Mouse (Mus musculus): ENCODE data around the gene Erp27. TPM values are rescaled to one million over a fixed set of nuclear protein-coding genes. Genes with fewer than 3 reads are reported as not detected.
A peak's percentile ranks its signal among the peaks of the same experiment; 100 is the strongest.

The Erp27 gene
- polyA plus RNA-seq, 1 experiment from 2014 or later, result 0.73 TPM

GRCm38 (mm10) chr6:136935233-136935632, 13.3 kb upstream of the Erp27 start:
- H3K4me3 ChIP-seq, result no peak overlapping the region
- no peaks in the 10 kb centered on the region for H3K36me3 ChIP-seq
- H3K9me3 ChIP-seq, result no peaks in the 10 kb centered on the region
- DNase-seq (ENCODE audit: low spot score), result no peak
- no peaks in the 10 kb centered on the region for H3K27me3 ChIP-seq (ENCODE audit: insufficient read depth, poor library complexity, severe bottlenecking)
- H3K27ac ChIP-seq, result no peak overlapping the region
- peaks cover 32% of the 10 kb centered on the region for H3K4me1 ChIP-seq
- 73% methylated on average over 3 of the region's 3 CpGs for WGBS

DNA sequence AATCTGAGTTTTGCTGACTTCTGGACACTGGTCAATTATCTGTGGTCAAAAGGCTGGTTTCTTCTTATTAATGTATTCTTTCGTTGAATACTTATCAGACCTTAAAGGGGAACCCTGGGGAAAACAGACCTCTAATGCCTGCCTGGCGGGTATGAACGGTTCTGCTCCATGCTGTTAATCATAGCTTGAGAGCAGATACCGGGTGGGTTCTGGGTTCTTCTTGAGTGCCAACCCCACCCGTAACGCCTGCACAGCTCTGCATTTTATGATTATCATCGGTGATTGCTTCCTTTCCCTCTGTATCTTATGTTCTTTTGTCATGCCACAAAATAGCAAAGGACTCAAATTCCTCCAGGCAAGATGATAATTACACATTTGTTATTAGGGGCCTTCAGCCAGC, 12.1 kb upstream of the Erp27 start:
- no peaks in the 10 kb centered on the region for H3K27me3 ChIP-seq (ENCODE audit: insufficient read depth, poor library complexity, severe bottlenecking)
- peaks cover 24% of the 10 kb centered on the region for H3K4me1 ChIP-seq
- H3K9me3 ChIP-seq, result no peaks in the 10 kb centered on the region
- no peak for DNase-seq (ENCODE audit: low spot score)
- WGBS, result 79% methylated on average over 7 of the region's 7 CpGs
- H3K36me3 ChIP-seq, result no peaks in the 10 kb centered on the region
- no peak overlapping the region for H3K27ac ChIP-seq
- no peak overlapping the region for H3K4me3 ChIP-seq

GRCm38 (mm10) chr6:136931246-136931645, 9.3 kb upstream of the Erp27 start:
- WGBS, result 78% methylated on average over 13 of the region's 13 CpGs
- Histone ChIP-seq H3K4me3 (no peak overlapping the region), H3K36me3 (no peaks in the 10 kb centered on the region; the same call in 1 of the 2 replicates), H3K27me3 (ENCODE audit: insufficient read depth, poor library complexity, severe bottlenecking) (no peaks in the 10 kb centered on the region), H3K4me1 (peaks cover 21% of the 10 kb centered on the region), H3K9me3 (no peaks in the 10 kb centered on the region), H3K27ac (peak overlapping the region; percentile 90)
- no peak for DNase-seq (ENCODE audit: low spot score)

GRCm38 (mm10) chr6:136930677-136931076, 8.7 kb upstream of the Erp27 start:
- peaks cover 3% of the 10 kb centered on the region; the same call in 1 of the 2 replicates for H3K36me3 ChIP-seq
- DNase-seq (ENCODE audit: low spot score), result peak; percentile 95
- no peaks in the 10 kb centered on the region for H3K27me3 ChIP-seq (ENCODE audit: insufficient read depth, poor library complexity, severe bottlenecking)
- H3K4me3 ChIP-seq, result peak overlapping the region; percentile 40
- peak overlapping the region; percentile 90 for H3K27ac ChIP-seq
- H3K9me3 ChIP-seq, result no peaks in the 10 kb centered on the region
- H3K4me1 ChIP-seq, result peaks cover 21% of the 10 kb centered on the region
- 11% methylated on average over 12 of the region's 12 CpGs for whole genome bisulfite sequencing

GRCm38 (mm10) chr6:136927626-136928025, 5.6 kb upstream of the Erp27 start:
- DNase-seq (ENCODE audit: low spot score), result no peak
- Histone ChIP-seq H3K4me1 (peaks cover 18% of the 10 kb centered on the region), H3K4me3 (no peak overlapping the region), H3K9me3 (no peaks in the 10 kb centered on the region), H3K27me3 (ENCODE audit: insufficient read depth, poor library complexity, severe bottlenecking) (no peaks in the 10 kb centered on the region), H3K27ac (no peak overlapping the region), H3K36me3 (peaks cover 15% of the 10 kb centered on the region; the same call in 1 of the 2 replicates)
- WGBS, result 92% methylated on average over 1 of the region's 1 CpGs

GRCm38 (mm10) chr6:136925049-136925448, 3.1 kb upstream of the Erp27 start:
- no peaks in the 10 kb centered on the region for H3K27me3 ChIP-seq (ENCODE audit: insufficient read depth, poor library complexity, severe bottlenecking)
- DNase-seq (ENCODE audit: low spot score), result no peak
- no peaks in the 10 kb centered on the region for H3K9me3 ChIP-seq
- 67% methylated on average over 8 of the region's 8 CpGs for WGBS
- H3K4me1 ChIP-seq, result peaks cover 13% of the 10 kb centered on the region
- no peak overlapping the region for H3K4me3 ChIP-seq
- peak overlapping the region; percentile 42; the same call in 1 of the 2 replicates for H3K27ac ChIP-seq
- peaks cover 15% of the 10 kb centered on the region; the same call in 1 of the 2 replicates for H3K36me3 ChIP-seq

GRCm38 (mm10) chr6:136923532-136923931, 1.6 kb upstream of the Erp27 start, which contains the start of gene Pde6h:
TSS of gene Pde6h (plus strand) at chr6:136923832.
- Histone ChIP-seq H3K9me3 (no peaks in the 10 kb centered on the region), H3K27me3 (ENCODE audit: insufficient read depth, poor library complexity, severe bottlenecking) (no peaks in the 10 kb centered on the region), H3K27ac (no peak within 1 kb of the TSS), H3K36me3 (peaks cover 15% of the 10 kb centered on the region; the same call in 1 of the 2 replicates), H3K4me3 (no peak within 1 kb of the TSS), H3K4me1 (peaks cover 15% of the 10 kb centered on the region)
- no peak for DNase-seq (ENCODE audit: low spot score)
- 91% methylated on average over 8 of the region's 8 CpGs for WGBS

DNA sequence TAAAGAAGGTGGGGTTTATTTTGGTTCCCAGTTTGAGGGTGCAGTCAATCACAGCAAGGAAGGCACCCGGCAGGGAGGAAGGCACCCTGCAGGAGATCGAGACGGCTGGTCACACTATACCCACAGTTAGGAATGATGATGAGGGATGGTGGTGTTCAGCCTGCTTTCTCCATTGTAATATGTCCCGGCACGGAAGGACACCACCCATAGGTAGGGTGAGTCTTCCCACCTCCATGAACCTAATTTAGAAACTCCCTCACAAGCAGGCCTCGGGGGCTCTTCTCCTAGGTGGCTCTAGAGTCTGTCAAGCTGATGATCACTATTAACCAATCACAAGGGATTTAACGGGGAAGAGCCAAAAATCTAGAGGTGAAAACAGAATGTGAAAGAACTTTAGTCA, 891 bp upstream of the Erp27 start:
- 86% methylated on average over 7 of the region's 7 CpGs for WGBS

GRCm38 (mm10) chr6:136921601-136922000, 379 bp downstream of the Erp27 start:
- Histone ChIP-seq H3K9me3 (no peaks in the 10 kb centered on the region), H3K36me3 (peaks cover 15% of the 10 kb centered on the region; the same call in 1 of the 2 replicates), H3K27ac (no peak overlapping the region), H3K4me1 (peaks cover 20% of the 10 kb centered on the region), H3K27me3 (ENCODE audit: insufficient read depth, poor library complexity, severe bottlenecking) (no peaks in the 10 kb centered on the region), H3K4me3 (no peak overlapping the region)
- DNase-seq (ENCODE audit: low spot score), result no peak
- 72% methylated on average over 7 of the region's 7 CpGs for whole genome bisulfite sequencing

More for the DNA sequence above, 891 bp upstream of the Erp27 start:
- Histone ChIP-seq H3K36me3 (peaks cover 15% of the 10 kb centered on the region; the same call in 1 of the 2 replicates), H3K4me3 (no peak overlapping the region), H3K4me1 (peaks cover 20% of the 10 kb centered on the region), H3K27me3 (ENCODE audit: insufficient read depth, poor library complexity, severe bottlenecking) (no peaks in the 10 kb centered on the region), H3K27ac (no peak overlapping the region), H3K9me3 (no peaks in the 10 kb centered on the region)
- DNase-seq (ENCODE audit: low spot score), result no peak

DNA sequence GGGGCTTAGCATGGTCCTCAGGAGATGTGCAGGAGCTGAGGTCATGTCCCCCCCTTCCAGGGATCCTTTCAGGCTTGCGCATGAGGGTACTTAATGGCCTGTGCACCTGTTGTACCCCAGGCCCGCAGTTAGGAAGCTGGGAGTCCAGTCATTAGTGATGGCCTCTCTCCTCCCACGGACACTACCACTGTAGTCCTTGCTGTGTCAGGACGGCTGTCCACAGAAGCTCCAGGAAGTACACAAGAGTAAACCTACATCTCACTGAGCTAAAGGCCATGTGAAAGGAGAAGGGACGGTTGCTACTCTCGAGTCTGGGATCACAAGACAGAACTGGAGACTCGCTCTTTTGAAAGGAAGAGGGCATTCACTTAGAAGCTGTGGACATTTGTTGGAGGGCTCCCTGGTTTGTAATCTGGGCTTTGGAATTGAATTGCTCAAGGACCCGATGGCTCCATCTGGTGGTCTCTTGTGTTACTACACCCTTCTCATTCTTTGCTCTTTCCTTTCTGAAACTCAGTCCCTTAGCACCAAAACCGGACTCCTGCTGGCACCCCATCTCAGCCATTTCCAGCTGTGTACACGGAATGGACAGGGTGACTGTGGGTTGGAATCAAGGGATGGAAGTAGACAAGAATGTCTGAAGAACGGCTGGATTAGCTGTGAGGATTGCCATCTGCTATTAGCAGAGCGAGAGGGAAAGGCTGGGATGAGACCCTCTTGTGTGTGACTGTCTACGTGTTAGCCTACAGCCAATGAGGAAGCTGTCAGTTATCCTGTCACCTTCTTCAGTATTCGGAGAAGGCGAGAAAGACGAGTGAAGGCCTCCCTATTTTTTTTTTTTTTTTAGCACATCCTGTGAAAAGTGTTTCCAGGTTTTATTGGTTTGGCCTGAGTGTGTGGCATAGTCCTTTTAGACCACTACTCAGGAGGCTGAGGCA, 1.4 kb downstream of the Erp27 start:
- no peak overlapping the region for H3K4me3 ChIP-seq
- peaks cover 12% of the 10 kb centered on the region; the same call in 1 of the 2 replicates for H3K36me3 ChIP-seq
- peaks cover 22% of the 10 kb centered on the region for H3K4me1 ChIP-seq
- 38% methylated on average over 16 of the region's 16 CpGs for WGBS
- DNase-seq (ENCODE audit: low spot score), result peak; percentile 86
- peak overlapping the region; percentile 62; the same call in 1 of the 2 replicates for H3K27ac ChIP-seq
- H3K27me3 ChIP-seq (ENCODE audit: insufficient read depth, poor library complexity, severe bottlenecking), result no peaks in the 10 kb centered on the region
- H3K9me3 ChIP-seq, result no peaks in the 10 kb centered on the region

DNA sequence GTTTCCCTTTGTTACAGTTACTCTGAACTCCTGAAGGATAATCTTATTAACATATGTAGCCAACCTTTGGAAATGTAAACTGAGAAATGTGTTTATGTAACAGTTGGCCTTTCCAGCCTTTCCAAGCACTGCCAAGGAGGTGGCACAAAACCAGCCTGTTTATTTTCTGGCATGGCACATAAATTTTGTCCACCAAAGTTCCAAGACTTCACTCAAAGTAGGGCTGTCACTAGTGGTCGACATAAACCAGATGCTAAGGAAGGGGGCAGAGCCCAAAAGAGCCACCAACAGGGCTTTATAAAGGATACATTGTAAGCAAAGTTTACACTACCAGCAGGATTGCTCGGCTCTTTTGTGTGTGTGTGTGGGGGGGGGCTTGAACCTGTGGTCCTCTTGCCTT, 4.1 kb downstream of the Erp27 start:
- 14% methylated on average over 2 of the region's 2 CpGs for WGBS
- H3K9me3 ChIP-seq, result no peaks in the 10 kb centered on the region
- no peak for DNase-seq (ENCODE audit: low spot score)
- H3K27ac ChIP-seq, result no peak overlapping the region
- peaks cover 2% of the 10 kb centered on the region; the same call in 1 of the 2 replicates for H3K36me3 ChIP-seq
- H3K4me1 ChIP-seq, result peaks cover 31% of the 10 kb centered on the region
- no peaks in the 10 kb centered on the region for H3K27me3 ChIP-seq (ENCODE audit: insufficient read depth, poor library complexity, severe bottlenecking)
- H3K4me3 ChIP-seq, result no peak overlapping the region

DNA sequence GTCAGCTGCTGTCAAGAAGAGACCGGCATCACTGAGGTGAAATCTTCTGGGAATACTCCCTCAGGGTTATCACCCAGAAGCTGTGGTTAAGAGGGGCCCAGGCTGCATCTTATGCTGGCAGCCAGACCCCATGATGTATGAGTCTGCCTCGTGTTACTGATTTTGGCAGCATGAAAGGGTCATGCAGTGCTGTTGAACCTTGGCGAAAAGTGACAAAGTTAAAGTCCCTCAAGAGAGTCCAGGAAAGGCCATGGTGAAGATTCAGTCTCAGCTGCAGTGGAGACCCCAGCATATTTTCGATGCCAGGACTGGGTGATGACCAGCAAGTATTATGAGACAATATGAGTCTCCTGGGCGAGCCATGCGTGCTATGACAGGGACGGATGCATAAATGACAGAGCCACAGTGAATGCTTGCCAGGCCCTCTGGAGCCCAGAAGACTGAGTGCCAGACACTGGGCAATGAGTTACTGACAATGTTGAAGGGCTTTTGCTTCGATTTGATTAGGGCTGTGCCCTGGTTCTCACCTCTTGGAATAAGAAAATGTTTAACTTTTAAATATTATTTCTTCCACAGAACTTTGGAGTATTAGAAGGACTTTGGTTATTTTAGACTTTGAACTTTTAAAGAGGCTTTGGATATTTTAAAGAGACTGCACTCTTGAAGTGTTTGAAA, 6.1 kb downstream of the Erp27 start:
- H3K4me1 ChIP-seq, result peaks cover 27% of the 10 kb centered on the region
- H3K9me3 ChIP-seq, result no peaks in the 10 kb centered on the region
- H3K36me3 ChIP-seq, result no peaks in the 10 kb centered on the region
- DNase-seq (ENCODE audit: low spot score), result no peak
- no peaks in the 10 kb centered on the region for H3K27me3 ChIP-seq (ENCODE audit: insufficient read depth, poor library complexity, severe bottlenecking)
- 0 out of 2 replicates have a peak overlapping the region, but pooled peaks have one; percentile 25 for H3K27ac ChIP-seq
- no peak overlapping the region for H3K4me3 ChIP-seq
- WGBS, result 83% methylated on average over 8 of the region's 8 CpGs

DNA sequence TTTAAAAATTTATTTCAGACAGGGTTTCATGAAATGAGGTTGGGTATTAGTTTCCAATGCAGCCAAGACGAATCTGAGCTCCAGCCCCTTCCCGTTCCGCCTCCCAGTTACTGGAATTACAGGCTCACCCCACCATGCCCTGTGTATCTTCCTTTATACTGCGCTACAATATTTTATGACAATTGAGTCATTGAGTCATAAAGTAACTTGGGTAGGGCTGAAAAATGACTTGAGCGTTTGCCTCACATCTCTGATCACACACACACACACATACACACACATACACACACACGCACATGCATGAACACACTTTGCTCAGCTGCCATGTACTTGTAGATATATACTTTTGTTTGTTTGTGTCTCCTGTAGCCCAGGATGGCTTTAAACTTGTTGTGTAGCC, 7.7 kb downstream of the Erp27 start:
- H3K36me3 ChIP-seq, result no peaks in the 10 kb centered on the region
- H3K27ac ChIP-seq, result no peak overlapping the region
- H3K9me3 ChIP-seq, result no peaks in the 10 kb centered on the region
- no peak for DNase-seq (ENCODE audit: low spot score)
- H3K4me1 ChIP-seq, result peaks cover 22% of the 10 kb centered on the region
- 95% methylated on average over 6 of the region's 6 CpGs for WGBS
- H3K4me3 ChIP-seq, result no peak overlapping the region
- H3K27me3 ChIP-seq (ENCODE audit: insufficient read depth, poor library complexity, severe bottlenecking), result no peaks in the 10 kb centered on the region
